Mouse (Mus musculus) A20 (cell line): ENCODE data around the gene Zfp784.

Experiments
- DNase-seq: peaks from one replicate; pipeline ENCODE4 v3.0.0-alpha.2; 2011; ENCODE audit warnings: low read depth, low spot score

Zfp784 gene

GRCm38 (mm10) chr7:4993347-4993998 lies 44.8 kb downstream of the Zfp784 start:
- DNase-seq: no peak

DNA sequence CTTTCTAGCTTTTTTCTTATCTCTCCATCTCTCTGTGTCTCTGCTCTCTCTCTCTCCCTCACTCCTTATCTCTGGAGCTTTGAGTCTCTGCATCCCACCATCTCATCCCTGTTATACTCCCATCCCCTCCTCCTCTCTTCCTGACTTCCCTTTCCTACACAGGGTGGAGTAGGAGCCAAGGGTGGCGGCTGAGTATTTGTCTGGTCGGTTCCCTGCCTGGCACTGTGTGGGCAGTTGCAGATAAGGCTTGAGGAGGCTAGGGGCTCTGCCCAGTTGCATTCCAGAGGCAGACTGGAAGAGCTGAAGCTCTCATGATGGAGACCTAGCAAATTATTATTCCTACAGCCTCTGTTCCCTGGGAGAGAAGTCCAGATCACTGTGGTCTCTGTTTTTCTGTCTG lies 50.0 kb downstream of the Zfp784 start:
- DNase-seq: no peak
